Mouse (Mus musculus) embryonic fibroblast, embryonic 13.5 days (primary cell): ENCODE measurements around the gene Cdk19.
"Not testable (repeated sequence)": the region's sequence is repeated elsewhere in the genome, so short reads cannot be mapped to it uniquely, and the experiment has no call there.

Experiments
- CTCF ChIP-seq: IDR thresholded peaks from 2 replicates; pipeline ENCODE4 v1.5.1; 2011; ENCODE audit warnings: mild to moderate bottlenecking, control low read depth, low read length, moderate library complexity, borderline replicate concordance; ENCODE audit not compliant: insufficient read depth
- POLR2A ChIP-seq: IDR thresholded peaks from 2 replicates; pipeline ENCODE4 v1.6.1; 2011; ENCODE audit warnings: low read depth, mild to moderate bottlenecking, control low read depth, low read length, moderate library complexity

GRCm38 (mm10) chr10:40424428-40424827 is 85.1 kb downstream of the Cdk19 start:
- not testable (repeated sequence) for TF ChIP-seq CTCF, POLR2A
